Mouse (Mus musculus): ENCODE data around the gene Nes. TPM values are rescaled to one million over a fixed set of nuclear protein-coding genes. Genes with fewer than 3 reads are reported as not detected.

The Nes gene
- polyA plus RNA-seq, 1 experiment from 2014 or later: 26.6 TPM

DNA sequence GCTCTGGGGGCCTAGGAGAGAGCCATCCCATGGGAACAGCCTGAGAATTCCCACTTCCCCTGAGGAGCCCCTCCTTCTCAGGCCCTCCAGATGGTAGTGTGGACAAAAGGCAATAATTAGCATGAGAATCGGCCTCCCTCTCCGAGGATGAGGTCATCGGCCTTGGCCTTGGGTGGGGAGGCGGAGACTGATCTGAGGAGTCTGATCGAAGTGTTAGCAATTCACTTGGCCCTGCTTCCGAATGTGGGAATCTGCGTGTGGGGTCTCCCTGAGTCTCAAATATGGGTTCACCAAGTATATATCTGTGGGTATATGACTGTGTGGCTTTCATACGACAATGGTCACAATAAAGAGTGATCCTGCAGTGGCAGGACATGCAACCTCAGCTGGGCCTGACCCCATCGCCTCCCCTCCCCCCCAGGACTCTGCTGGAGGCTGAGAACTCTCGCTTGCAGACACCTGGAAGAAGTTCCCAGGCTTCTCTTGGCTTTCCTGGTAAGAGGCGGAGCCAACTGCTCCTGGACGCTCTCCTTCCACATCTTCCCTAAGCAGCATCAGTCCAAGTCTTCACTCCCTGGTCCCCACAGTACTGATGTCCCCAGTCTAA is 3.6 kb downstream of the Nes start:
- WGBS: 32% methylated on average over 12 of the region's 12 CpGs
- H3K4me1 ChIP-seq: peaks cover 43% of the 10 kb centered on the region
- peak overlapping the region; percentile 52 for H3K4me3 ChIP-seq
- H3K27me3 ChIP-seq: peaks cover 36% of the 10 kb centered on the region
- ATAC-seq (ENCODE audit: insufficient number of reproducible peaks, low FRiP score, low TSS enrichment, low read depth): no peak
- H3K9me3 ChIP-seq: no peaks in the 10 kb centered on the region
- H3K4me2 ChIP-seq: peak overlapping the region; percentile 94; the same call in 1 of the 2 replicates
- H3K36me3 ChIP-seq: no peaks in the 10 kb centered on the region
- H3K27ac ChIP-seq: no peak overlapping the region
- H3K9ac ChIP-seq: no peak overlapping the region

DNA sequence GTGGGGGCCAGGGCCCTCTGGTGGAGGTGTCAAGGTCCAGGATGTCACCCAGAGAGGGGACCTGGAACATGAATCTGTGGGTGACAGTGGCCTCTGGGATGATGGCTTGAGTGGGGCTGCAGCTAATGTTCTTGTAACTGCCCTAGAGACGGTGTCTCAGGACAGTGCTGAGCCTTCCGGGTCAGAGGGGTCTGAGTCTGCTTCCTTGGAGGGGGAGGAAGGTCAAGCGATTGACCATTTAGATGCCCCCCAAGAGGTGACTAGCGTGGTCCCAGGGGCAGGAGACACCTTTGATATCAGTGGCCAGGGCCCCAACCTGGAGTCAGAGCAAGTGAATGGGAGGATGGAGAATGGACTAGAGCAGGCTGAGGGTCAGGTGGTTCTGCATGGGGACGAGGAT is 8.6 kb downstream of the Nes start:
- Histone ChIP-seq H3K4me1 (peaks cover 37% of the 10 kb centered on the region), H3K9ac (no peak overlapping the region), H3K36me3 (no peaks in the 10 kb centered on the region), H3K4me2 (no peak overlapping the region), H3K27me3 (no peaks in the 10 kb centered on the region), H3K9me3 (no peaks in the 10 kb centered on the region), H3K4me3 (no peak overlapping the region), H3K27ac (no peak overlapping the region)
- 87% methylated on average over 5 of the region's 5 CpGs for WGBS
- no peak for ATAC-seq (ENCODE audit: insufficient number of reproducible peaks, low FRiP score, low TSS enrichment, low read depth)

DNA sequence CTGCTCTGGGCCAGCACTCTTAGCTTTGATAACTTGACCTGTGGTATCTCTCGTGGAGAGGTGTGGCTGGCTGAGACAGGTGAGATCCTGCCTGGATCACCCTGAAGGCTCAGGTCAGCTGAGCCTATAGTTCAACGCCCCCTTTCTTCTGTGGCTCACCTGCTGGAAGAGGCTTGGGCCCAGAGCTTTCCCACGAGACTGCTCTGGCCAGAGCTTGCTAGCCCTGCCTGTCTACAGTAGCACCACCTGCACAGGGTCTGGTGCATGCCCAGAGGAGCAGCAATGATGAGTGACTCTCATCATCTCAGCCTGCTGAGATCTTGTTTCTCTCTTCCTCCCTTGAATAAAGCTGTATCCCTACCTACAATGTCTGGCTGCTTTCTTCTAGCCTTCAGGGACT is 9.2 kb downstream of the Nes start:
- Histone ChIP-seq H3K36me3 (no peaks in the 10 kb centered on the region), H3K4me1 (peaks cover 35% of the 10 kb centered on the region), H3K9me3 (no peaks in the 10 kb centered on the region), H3K27me3 (no peaks in the 10 kb centered on the region), H3K4me2 (no peak overlapping the region), H3K9ac (no peak overlapping the region), H3K27ac (no peak overlapping the region; the same call in 1 of the 2 replicates), H3K4me3 (no peak overlapping the region)
- WGBS: 50% methylated on average over 3 of the region's 3 CpGs
- no peak for ATAC-seq (ENCODE audit: insufficient number of reproducible peaks, low FRiP score, low TSS enrichment, low read depth)

DNA sequence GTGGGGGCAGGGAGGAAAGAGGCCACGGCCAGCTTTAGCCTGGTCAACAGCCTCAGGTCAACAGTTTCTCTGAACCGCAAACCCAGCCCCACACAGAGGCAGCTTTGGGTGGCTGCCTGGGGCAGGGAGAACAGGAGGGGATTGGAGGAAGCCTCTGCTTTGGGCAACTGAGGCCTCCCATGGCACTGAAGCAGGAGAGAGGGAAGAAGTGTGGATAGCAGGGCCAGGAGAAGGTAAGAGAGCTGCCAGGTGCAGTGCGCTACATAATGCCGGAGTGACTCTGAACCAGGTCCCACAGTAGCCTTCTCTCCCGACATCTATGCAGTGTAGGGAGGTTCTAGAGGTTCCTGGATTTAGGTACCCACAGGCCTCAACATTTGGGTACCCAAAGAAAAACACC is 9.8 kb downstream of the Nes start:
- no peak overlapping the region for H3K9ac ChIP-seq

DNA sequence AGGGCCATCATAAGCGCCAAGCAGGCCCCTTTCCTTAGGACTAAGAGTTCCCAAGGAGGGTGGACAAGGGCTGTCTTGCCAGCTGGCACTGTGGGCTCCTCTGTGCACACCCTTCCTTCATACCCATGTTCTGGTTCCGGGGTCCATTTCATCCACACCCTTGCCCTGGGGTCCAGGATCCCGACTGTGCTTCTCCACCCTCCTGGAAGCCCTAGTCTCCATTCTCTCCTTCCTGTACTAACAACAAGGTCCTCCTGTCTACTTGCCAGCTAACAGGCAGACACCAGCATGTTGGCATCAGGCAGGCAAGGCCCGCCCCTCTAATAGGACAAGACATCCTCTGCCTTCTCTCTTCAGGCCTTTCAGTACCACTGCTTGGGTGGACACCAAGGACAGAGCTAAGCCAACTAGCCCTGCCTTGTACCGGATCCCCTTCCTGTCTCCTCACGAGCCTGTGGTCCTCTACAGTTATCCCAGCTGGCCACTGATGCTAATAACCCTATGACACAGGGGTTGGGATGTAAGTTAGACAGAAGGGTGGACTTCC is 10.4 kb downstream of the Nes start:
- Histone ChIP-seq H3K4me1 (peaks cover 44% of the 10 kb centered on the region), H3K4me3 (no peak overlapping the region), H3K9me3 (no peaks in the 10 kb centered on the region), H3K9ac (no peak overlapping the region), H3K4me2 (no peak overlapping the region), H3K27me3 (no peaks in the 10 kb centered on the region), H3K36me3 (no peaks in the 10 kb centered on the region), H3K27ac (0 out of 2 replicates have a peak overlapping the region, but pooled peaks have one; percentile 43)
- ATAC-seq (ENCODE audit: insufficient number of reproducible peaks, low FRiP score, low TSS enrichment, low read depth): no peak
- WGBS: 82% methylated on average over 6 of the region's 6 CpGs

More for the DNA sequence above, 9.8 kb downstream of the Nes start:
- H3K36me3 ChIP-seq: no peaks in the 10 kb centered on the region
- ATAC-seq (ENCODE audit: insufficient number of reproducible peaks, low FRiP score, low TSS enrichment, low read depth): no peak
- H3K27me3 ChIP-seq: no peaks in the 10 kb centered on the region
- H3K4me2 ChIP-seq: no peak overlapping the region
- WGBS: 62% methylated on average over 5 of the region's 5 CpGs
- H3K27ac ChIP-seq: no peak overlapping the region; the same call in 1 of the 2 replicates
- H3K4me3 ChIP-seq: no peak overlapping the region
- H3K9me3 ChIP-seq: no peaks in the 10 kb centered on the region
- peaks cover 39% of the 10 kb centered on the region for H3K4me1 ChIP-seq

DNA sequence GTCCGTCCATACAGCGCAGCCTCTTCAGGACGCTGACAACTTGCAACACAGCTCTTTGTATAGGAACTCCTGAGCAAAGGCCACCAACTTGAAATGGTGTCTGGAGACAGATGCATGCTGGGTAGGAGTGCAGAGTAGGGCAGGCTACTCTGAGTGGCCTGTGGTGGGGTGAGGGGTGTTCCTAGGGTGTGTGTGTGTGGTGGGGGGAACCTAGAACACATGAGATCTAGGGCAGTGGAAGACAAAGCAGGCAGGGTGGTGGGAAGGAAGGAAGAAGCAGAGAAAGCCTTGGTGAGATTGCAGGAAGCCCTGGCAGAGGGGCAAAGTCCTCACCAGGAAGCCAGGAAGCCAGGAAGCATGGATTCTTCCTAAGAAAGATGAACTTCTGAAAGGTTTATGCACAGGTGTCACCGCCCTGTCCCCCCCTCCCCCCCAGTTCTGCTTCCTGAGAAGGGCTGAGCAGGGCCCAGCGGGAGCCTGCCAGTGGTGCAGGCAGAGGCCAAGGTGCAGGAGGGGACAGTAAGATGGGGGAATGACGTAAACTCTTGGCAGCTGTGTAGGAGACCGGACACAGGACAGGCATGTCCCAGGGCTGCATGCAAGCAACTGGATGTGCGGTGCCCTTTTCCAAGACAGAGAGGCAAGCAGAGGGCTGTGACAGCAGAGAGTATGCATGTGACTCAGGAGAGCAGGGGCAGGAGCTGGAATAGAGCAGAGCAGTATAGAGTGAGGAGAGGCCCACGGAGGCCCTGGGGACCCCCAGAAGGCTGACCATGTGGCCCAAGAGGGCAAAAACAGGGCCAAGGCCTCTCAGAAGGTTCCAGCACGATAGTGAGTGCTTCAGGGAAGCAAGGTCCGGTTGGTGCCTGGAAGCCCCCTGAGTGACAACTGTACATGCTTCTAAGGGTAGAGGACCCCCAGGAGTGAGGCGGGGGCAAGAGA is 11.3 kb downstream of the Nes start:
- WGBS: 45% methylated on average over 12 of the region's 12 CpGs
- Histone ChIP-seq H3K4me1 (peaks cover 53% of the 10 kb centered on the region), H3K9me3 (no peaks in the 10 kb centered on the region), H3K4me2 (peak overlapping the region; percentile 15; the same call in 1 of the 2 replicates), H3K4me3 (no peak overlapping the region), H3K36me3 (no peaks in the 10 kb centered on the region), H3K9ac (no peak overlapping the region), H3K27ac (peak overlapping the region; percentile 84), H3K27me3 (no peaks in the 10 kb centered on the region)
- peak; percentile 15; the same call in 1 of the 2 replicates for ATAC-seq (ENCODE audit: insufficient number of reproducible peaks, low FRiP score, low TSS enrichment, low read depth)

DNA sequence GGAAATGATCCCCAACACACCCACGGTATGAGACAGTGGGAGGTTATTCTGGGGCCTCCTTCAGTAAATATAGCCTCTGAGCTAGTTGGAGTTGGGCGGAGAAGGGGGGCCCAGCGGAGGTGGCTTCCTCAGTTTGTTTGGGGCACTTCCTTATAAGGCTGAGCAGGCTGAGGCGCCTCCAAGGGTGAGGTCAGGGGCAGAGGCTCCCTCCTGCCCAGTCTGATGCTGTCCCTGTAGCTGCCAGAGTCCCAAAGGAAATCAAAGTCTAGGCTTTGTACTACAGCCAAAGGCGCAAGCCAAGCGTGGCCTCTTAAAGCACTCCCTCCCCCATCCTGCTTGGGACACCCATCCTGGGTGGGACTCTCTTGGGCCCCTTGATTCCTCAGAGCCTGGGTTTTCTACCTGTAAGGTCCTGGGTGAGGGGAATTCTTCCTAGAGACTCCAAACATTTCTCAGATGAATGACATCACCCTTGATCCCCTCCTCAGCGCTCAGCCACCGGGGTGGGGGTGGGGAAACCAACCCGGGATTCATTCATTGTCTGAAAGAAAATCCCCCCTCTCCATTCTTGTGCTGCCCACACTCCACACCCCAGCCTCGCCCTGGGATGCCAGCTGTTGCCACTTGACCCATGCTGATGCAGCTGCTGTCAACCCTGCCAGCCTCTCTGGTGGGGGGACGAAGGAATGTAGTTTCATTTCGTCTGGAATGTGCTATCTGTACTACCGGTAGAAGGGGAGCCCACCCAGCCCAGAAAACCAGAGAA is 12.1 kb downstream of the Nes start:
- H3K4me1 ChIP-seq: peaks cover 62% of the 10 kb centered on the region
- 12% methylated on average over 13 of the region's 13 CpGs for WGBS
- H3K4me3 ChIP-seq: no peak overlapping the region; the same call in 1 of the 2 replicates

DNA sequence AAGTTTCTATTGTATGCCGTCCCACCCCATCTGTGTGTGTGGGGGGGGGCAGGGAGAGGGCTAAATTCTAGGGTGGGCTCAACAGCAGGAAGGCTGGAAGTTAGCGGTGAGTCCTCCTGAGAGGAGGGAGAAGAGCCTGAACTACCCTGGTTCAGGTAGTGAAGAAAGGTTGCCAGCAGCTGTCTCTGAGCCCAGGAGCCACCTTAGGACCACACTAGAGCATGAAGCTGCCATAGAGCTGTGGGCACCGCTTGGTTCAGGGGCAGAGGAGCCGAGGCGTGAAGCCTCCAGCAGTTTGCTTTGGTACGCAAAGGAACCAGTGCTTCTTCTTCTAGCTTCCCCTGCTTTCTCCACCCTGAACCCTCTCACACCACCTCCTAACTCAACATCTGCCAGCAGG is 12.7 kb downstream of the Nes start:
- H3K4me3 ChIP-seq: no peak overlapping the region; the same call in 1 of the 2 replicates
- peaks cover 68% of the 10 kb centered on the region for H3K4me1 ChIP-seq
- no peak for ATAC-seq (ENCODE audit: insufficient number of reproducible peaks, low FRiP score, low TSS enrichment, low read depth)
- H3K4me2 ChIP-seq: peak overlapping the region; percentile 15; the same call in 1 of the 2 replicates
- H3K27ac ChIP-seq: peak overlapping the region; percentile 84
- peaks cover 11% of the 10 kb centered on the region for H3K27me3 ChIP-seq
- H3K36me3 ChIP-seq: no peaks in the 10 kb centered on the region
- WGBS: 41% methylated on average over 6 of the region's 6 CpGs
- H3K9ac ChIP-seq: no peak overlapping the region
- no peaks in the 10 kb centered on the region for H3K9me3 ChIP-seq

More for the DNA sequence above, 12.1 kb downstream of the Nes start:
- Histone ChIP-seq H3K9me3 (no peaks in the 10 kb centered on the region), H3K4me2 (peak overlapping the region; percentile 15), H3K27me3 (peaks cover 5% of the 10 kb centered on the region), H3K36me3 (no peaks in the 10 kb centered on the region), H3K9ac (no peak overlapping the region), H3K27ac (peak overlapping the region; percentile 84)
- peak; percentile 56 for ATAC-seq (ENCODE audit: insufficient number of reproducible peaks, low FRiP score, low TSS enrichment, low read depth)

DNA sequence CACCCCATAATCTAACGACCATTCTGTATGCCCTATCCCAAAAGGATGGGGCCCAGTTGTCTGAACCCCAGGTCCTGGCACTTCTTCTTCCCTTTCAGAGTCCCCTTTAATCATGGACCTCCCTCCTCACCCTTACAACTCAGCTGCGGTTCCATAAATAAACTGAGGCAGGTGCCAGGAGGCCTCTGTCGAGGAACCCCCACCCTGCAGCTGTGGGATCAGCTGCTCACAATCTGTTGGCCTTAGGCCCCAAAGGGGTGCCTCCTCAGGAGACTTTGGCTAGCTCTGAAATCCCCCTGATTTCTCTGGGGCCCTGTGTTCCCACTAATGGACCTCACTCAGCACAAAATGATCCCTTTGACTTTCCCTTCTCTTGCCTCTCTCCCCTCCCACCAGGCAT is 13.2 kb downstream of the Nes start:
- H3K36me3 ChIP-seq: no peaks in the 10 kb centered on the region
- H3K27me3 ChIP-seq: peaks cover 16% of the 10 kb centered on the region
- no peak overlapping the region for H3K4me3 ChIP-seq
- ATAC-seq (ENCODE audit: insufficient number of reproducible peaks, low FRiP score, low TSS enrichment, low read depth): no peak
- WGBS: 41% methylated on average over 3 of the region's 3 CpGs
- H3K27ac ChIP-seq: peak overlapping the region; percentile 84; the same call in 1 of the 2 replicates
- H3K9me3 ChIP-seq: no peaks in the 10 kb centered on the region
- H3K9ac ChIP-seq: no peak overlapping the region
- no peak overlapping the region for H3K4me2 ChIP-seq
- H3K4me1 ChIP-seq: peaks cover 68% of the 10 kb centered on the region

DNA sequence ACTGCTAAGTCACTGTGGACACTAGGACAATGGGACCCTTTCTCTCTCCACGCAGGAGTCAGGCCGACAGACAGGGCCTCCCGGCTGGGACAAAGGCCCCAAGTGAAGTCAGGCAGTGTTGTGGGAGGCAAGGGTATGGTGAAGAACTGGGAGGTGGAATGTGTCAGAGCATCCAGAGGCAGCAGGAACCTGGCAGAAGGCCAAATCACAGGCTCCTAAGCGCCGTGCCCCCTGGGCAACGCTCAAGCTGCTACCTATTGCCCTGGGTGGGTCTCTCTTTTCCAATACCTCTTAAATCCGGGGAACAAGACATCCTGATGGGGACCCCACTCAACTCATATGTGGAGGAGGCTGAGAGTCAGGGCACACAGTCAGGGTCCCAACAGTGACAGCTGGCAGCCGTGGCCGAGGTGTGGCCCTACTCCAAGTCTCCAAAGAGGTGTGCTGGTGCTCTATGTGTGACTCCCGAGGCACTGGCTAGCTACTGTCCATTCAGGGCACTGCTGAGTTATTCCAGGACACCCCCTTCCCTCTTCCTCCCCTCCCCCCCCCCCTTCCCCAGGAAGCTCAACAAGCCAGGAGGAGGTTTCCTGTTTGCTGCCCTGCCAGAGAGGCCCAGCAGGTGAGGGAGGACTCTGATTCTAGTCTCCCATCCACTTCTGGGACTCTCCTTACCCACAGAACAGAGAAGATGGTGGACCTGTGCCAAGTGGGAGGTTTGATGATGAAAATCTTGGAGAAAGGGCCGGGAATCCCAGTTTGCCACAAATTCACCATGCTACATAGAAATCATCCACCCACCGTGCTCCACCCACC is 14.8 kb downstream of the Nes start:
- Histone ChIP-seq H3K36me3 (no peaks in the 10 kb centered on the region), H3K4me3 (no peak overlapping the region), H3K4me2 (no peak overlapping the region), H3K9ac (no peak overlapping the region), H3K4me1 (peaks cover 68% of the 10 kb centered on the region), H3K27me3 (peaks cover 32% of the 10 kb centered on the region), H3K27ac (peak overlapping the region; percentile 61; the same call in 1 of the 2 replicates), H3K9me3 (no peaks in the 10 kb centered on the region)
- 38% methylated on average over 12 of the region's 12 CpGs for WGBS
- ATAC-seq (ENCODE audit: insufficient number of reproducible peaks, low FRiP score, low TSS enrichment, low read depth): no peak
